Mouse (Mus musculus) lung, postnatal 0 days (tissue): ENCODE results near the gene Nkd1. TPM values are rescaled to one million over a fixed set of nuclear protein-coding genes. Genes with fewer than 3 reads are reported as not detected.

Experiments used
- ATAC-seq: fragments of 200-750 bp; cut with Nextera tagmentation; 2 replicates; pipeline ENCODE4 v1.8.0; 2017; ENCODE audit warnings: moderate library complexity
- DNase-seq: peaks from one replicate; pipeline ENCODE4 v3.0.0-alpha.2; 2016; ENCODE audit warnings: low spot score
- H3K27ac ChIP-seq: fragments of 300-500 bp; sonication (generic); 2 replicates; pipeline ENCODE4 v1.5.1; 2014; ENCODE audit warnings: antibody characterized with exemption, mild to moderate bottlenecking, low read length, mixed read lengths
- H3K27me3 ChIP-seq: fragments of 300-500 bp; sonication (generic); replicated peaks from 2 replicates; pipeline ENCODE4 v1.6.1; 2014; ENCODE audit warnings: low read length, mixed read lengths; ENCODE audit not compliant: insufficient read depth
- H3K36me3 ChIP-seq: fragments of 300-500 bp; sonication (generic); 2 replicates; pipeline ENCODE4 v1.6.1; 2014; ENCODE audit warnings: low read length, mixed read lengths; ENCODE audit not compliant: insufficient read depth
- H3K4me1 ChIP-seq: fragments of 300-500 bp; sonication (generic); 2 replicates; pipeline ENCODE4 v1.6.1; 2014; ENCODE audit warnings: antibody characterized with exemption, low read depth, low read length, mixed read lengths; ENCODE audit not compliant: insufficient read depth
- H3K4me2 ChIP-seq: fragments of 300-500 bp; sonication (generic); replicated peaks from 2 replicates; pipeline ENCODE4 v1.6.1; 2014; ENCODE audit warnings: low read depth, mild to moderate bottlenecking, low read length, moderate library complexity, mixed read lengths
- H3K4me3 ChIP-seq: fragments of 300-500 bp; sonication (generic); 2 replicates; pipeline ENCODE4 v1.5.1; 2014; ENCODE audit warnings: low read depth, low read length
- H3K9ac ChIP-seq: fragments of 300-500 bp; sonication (generic); replicated peaks from 2 replicates; pipeline ENCODE4 v1.6.1; 2014; ENCODE audit warnings: low read depth, mild to moderate bottlenecking
- H3K9me3 ChIP-seq: fragments of 300-500 bp; sonication (generic); 2 replicates; pipeline ENCODE4 v1.6.1; 2016; ENCODE audit warnings: low read length, mixed read lengths
- CTCF ChIP-seq: IDR thresholded peaks from 2 replicates; pipeline ENCODE4 v1.5.1; 2016; ENCODE audit warnings: antibody characterized with exemption, mild to moderate bottlenecking
- EP300 ChIP-seq: IDR thresholded peaks from 2 replicates; pipeline ENCODE4 v1.6.1; 2016; ENCODE audit warnings: antibody characterized with exemption, mild to moderate bottlenecking, control low read depth
- WGBS: fragments of 180-500 bp; shearing (Covaris S2); extraction: QIAGEN DNeasy Blood & Tissue Kit; methylation state at CpG from one replicate; pipeline ENCODE4 v1.1.7; 2014; 5-methylcytosine and 5-hydroxymethylcytosine counted together
- polyA plus RNA-seq: library from polyadenylated mRNA; unstranded; fragments of >200 nt; fragmentation: Nextera tagmentation; extraction: Ambion mirVana; gene quantifications from 2 replicates; pipeline ENCODE4 v1.2.1, GENCODE M21; 2015

The Nkd1 gene
- polyA plus RNA-seq, 1 experiment from 2014 or later, result 123 TPM

- ATAC-seq, result no peak
- Histone ChIP-seq H3K9ac (no peak overlapping the region), H3K4me3 (no peak overlapping the region)
These were observed 82.4 kb downstream of the Nkd1 start for GRCm38 (mm10) chr8:88603446-88603989.

GRCm38 (mm10) chr8:88604065-88605038, 83.2 kb downstream of the Nkd1 start:
- no peaks in the 10 kb centered on the region for H3K9me3 ChIP-seq
- no peak for TF ChIP-seq EP300
- no peaks in the 10 kb centered on the region for H3K27me3 ChIP-seq
- WGBS, result 12% methylated on average over 18 of the region's 20 CpGs
- no peaks in the 10 kb centered on the region for H3K36me3 ChIP-seq
- H3K4me3 ChIP-seq, result no peak overlapping the region
- H3K4me2 ChIP-seq, result 0 out of 2 replicates have a peak overlapping the region, but pooled peaks have one; percentile 5
- H3K27ac ChIP-seq, result no peak overlapping the region
- no peak overlapping the region for H3K9ac ChIP-seq
- DNase-seq, result peak; percentile 78
- peak; percentile 65 for ATAC-seq
- H3K4me1 ChIP-seq, result no peaks in the 10 kb centered on the region; the same call in 1 of the 2 replicates

More at GRCm38 (mm10) chr8:88603446-88603989, 82.4 kb downstream of the Nkd1 start:
- no peaks in the 10 kb centered on the region for H3K36me3 ChIP-seq
- no peaks in the 10 kb centered on the region for H3K9me3 ChIP-seq
- no peaks in the 10 kb centered on the region; the same call in 1 of the 2 replicates for H3K4me1 ChIP-seq
- no peak for DNase-seq
- TF ChIP-seq CTCF (no peak), EP300 (no peak)
- H3K4me2 ChIP-seq, result 0 out of 2 replicates have a peak overlapping the region, but pooled peaks have one; percentile 5
- 12% methylated on average over 10 of the region's 10 CpGs for WGBS
- no peak overlapping the region for H3K27ac ChIP-seq
- H3K27me3 ChIP-seq, result no peaks in the 10 kb centered on the region

- no peaks in the 10 kb centered on the region for H3K9me3 ChIP-seq
- 22% methylated on average over 13 of the region's 13 CpGs for WGBS
- ATAC-seq, result peak; percentile 54
- no peak overlapping the region for H3K9ac ChIP-seq
- no peaks in the 10 kb centered on the region for H3K36me3 ChIP-seq
- peak; percentile 55 for DNase-seq
- TF ChIP-seq CTCF, result no peak
- TF ChIP-seq EP300, result no peak
- no peak overlapping the region for H3K4me2 ChIP-seq
- H3K4me3 ChIP-seq, result no peak overlapping the region
- no peaks in the 10 kb centered on the region for H3K27me3 ChIP-seq
- no peaks in the 10 kb centered on the region; the same call in 1 of the 2 replicates for H3K4me1 ChIP-seq
- H3K27ac ChIP-seq, result no peak overlapping the region
These were observed 84.3 kb downstream of the Nkd1 start for GRCm38 (mm10) chr8:88605361-88606040.

GRCm38 (mm10) chr8:88609036-88609435, 87.9 kb downstream of the Nkd1 start:
- Histone ChIP-seq H3K9ac (no peak overlapping the region), H3K4me3 (no peak overlapping the region), H3K9me3 (no peaks in the 10 kb centered on the region), H3K27ac (no peak overlapping the region), H3K4me1 (no peaks in the 10 kb centered on the region; the same call in 1 of the 2 replicates), H3K4me2 (no peak overlapping the region), H3K27me3 (no peaks in the 10 kb centered on the region), H3K36me3 (no peaks in the 10 kb centered on the region)
- ATAC-seq, result no peak
- DNase-seq, result no peak
- TF ChIP-seq CTCF (no peak), EP300 (no peak)
- 82% methylated on average over 8 of the region's 8 CpGs for WGBS

GRCm38 (mm10) chr8:88610271-88610670, 89.1 kb downstream of the Nkd1 start:
- WGBS, result 78% methylated on average over 6 of the region's 6 CpGs
- Histone ChIP-seq H3K9me3 (no peaks in the 10 kb centered on the region), H3K27me3 (no peaks in the 10 kb centered on the region), H3K4me2 (no peak overlapping the region), H3K9ac (no peak overlapping the region), H3K36me3 (no peaks in the 10 kb centered on the region), H3K27ac (no peak overlapping the region), H3K4me3 (no peak overlapping the region), H3K4me1 (no peaks in the 10 kb centered on the region; the same call in 1 of the 2 replicates)
- ATAC-seq (no peak), DNase-seq (no peak)
- TF ChIP-seq EP300 (no peak), CTCF (no peak)

- DNase-seq (no peak), ATAC-seq (no peak)
- H3K9ac ChIP-seq, result no peak overlapping the region
- H3K4me3 ChIP-seq, result no peak overlapping the region
- WGBS, result 58% methylated on average over 5 of the region's 5 CpGs
- no peak overlapping the region for H3K27ac ChIP-seq
- H3K9me3 ChIP-seq, result no peaks in the 10 kb centered on the region
- H3K4me2 ChIP-seq, result no peak overlapping the region
- H3K36me3 ChIP-seq, result no peaks in the 10 kb centered on the region
- H3K27me3 ChIP-seq, result no peaks in the 10 kb centered on the region
- no peak for TF ChIP-seq EP300
- no peaks in the 10 kb centered on the region for H3K4me1 ChIP-seq
These were observed 93.8 kb downstream of the Nkd1 start for GRCm38 (mm10) chr8:88614981-88615380.
